ENCODE assay signal across 9 mouse cellular contexts in the genomic region with DNA sequence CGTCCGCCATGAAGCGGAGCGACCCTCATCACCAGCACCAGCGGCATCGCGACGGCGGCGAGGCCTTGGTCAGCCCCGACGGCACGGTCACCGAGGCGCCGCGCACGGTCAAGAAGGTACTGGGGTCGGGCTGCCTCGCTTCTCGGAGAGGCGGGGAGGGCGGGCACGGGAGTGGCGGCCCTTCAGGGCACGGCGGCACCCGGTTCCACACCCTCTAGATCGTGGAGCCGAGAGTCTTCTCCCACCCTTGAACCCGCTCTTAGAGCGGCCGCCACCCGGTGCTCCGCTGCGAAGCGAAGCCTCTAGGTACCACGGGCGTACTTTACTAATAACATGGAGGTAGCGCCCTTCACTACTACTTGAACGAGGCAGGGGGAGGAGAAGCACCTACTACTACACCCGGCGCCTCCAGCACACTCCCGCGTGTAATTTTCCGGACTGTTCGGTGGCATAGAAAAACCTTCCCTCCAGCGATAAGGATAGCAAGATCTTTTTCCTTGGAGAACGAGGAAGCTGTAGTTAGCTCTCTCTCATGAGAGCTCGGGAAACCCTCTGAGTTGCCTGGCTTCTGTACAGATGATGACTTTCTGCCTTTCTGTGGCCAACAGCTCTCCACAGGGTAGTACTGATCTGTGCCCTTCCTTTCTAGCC. TPM values are rescaled to one million over a fixed set of nuclear protein-coding genes. Genes with fewer than 3 reads are reported as not detected.
DNase-seq lines count a peak whose midpoint lies in the region; ATAC-seq and TF ChIP-seq lines count a peak whose summit lies in the region.
"Had no signal": no experiment of that assay in that cellular context is flagged by ENCODE, and none has a peak within 500 bp of the region (broad histone marks: within the 10 kb centered on the region; RNA-seq: fewer than 3 reads in every experiment).

No protein-coding gene starts in this region.

- no peaks in the 10 kb centered on the region for H3K36me3 ChIP-seq in embryonic facial prominence, embryonic 14.5 days (ENCODE audit: control insufficient read depth, insufficient read depth, low read length)
- H3K36me3 ChIP-seq in limb, embryonic 11.5 days (ENCODE audit: control insufficient read depth, insufficient read depth, low read length), result no peaks in the 10 kb centered on the region
- H3K36me3 ChIP-seq in midbrain, embryonic 11.5 days (ENCODE audit: control insufficient read depth, insufficient read depth, low read length), result no peaks in the 10 kb centered on the region
- H3K36me3 ChIP-seq in stomach, embryonic 16.5 days (ENCODE audit: control insufficient read depth, insufficient read depth, low read length), result no peaks in the 10 kb centered on the region

- peak overlapping the region; percentile 97 for H3K4me3 ChIP-seq in gastrocnemius, adult 2 months
- H3K4me3 ChIP-seq in embryonic facial prominence, embryonic 14.5 days (ENCODE audit: low read depth, low read length), result peak overlapping the region; percentile 88
- H3K4me3 ChIP-seq in limb, embryonic 11.5 days (ENCODE audit: low read depth, low read length), result peak overlapping the region; percentile 87
- peak overlapping the region; percentile 79 for H3K4me3 ChIP-seq in midbrain, embryonic 11.5 days (ENCODE audit: low read depth, low read length)
- peak overlapping the region; percentile 72 for H3K4me3 ChIP-seq in stomach, embryonic 16.5 days (replicated peaks; ENCODE audit: low read length)

- under 1% methylated on average over 26 of the region's 50 CpGs for WGBS in embryonic facial prominence, embryonic 14.5 days
- 0% methylated on average over 35 of the region's 50 CpGs for WGBS in limb, embryonic 11.5 days
- WGBS in midbrain, embryonic 11.5 days, result under 1% methylated on average over 44 of the region's 50 CpGs
- WGBS in stomach, embryonic 16.5 days, result under 1% methylated on average over 50 of the region's 50 CpGs

- peak overlapping the region; percentile 93 for H3K27ac ChIP-seq in gastrocnemius, adult 2 months
- peak overlapping the region; percentile 85 for H3K27ac ChIP-seq in embryonic facial prominence, embryonic 14.5 days (replicated peaks; ENCODE audit: low read depth, low read length)
- H3K27ac ChIP-seq in limb, embryonic 11.5 days (replicated peaks; ENCODE audit: low read depth, low read length), result peak overlapping the region; percentile 79
- H3K27ac ChIP-seq in midbrain, embryonic 11.5 days (ENCODE audit: low read depth, low read length), result peak overlapping the region; percentile 58
- peak overlapping the region; percentile 85 for H3K27ac ChIP-seq in stomach, embryonic 16.5 days (ENCODE audit: low read length)

- peak overlapping the region; percentile 83 for H3K9ac ChIP-seq in embryonic facial prominence, embryonic 14.5 days (ENCODE audit: low read depth, low read length)
- H3K9ac ChIP-seq in limb, embryonic 11.5 days (ENCODE audit: low read length), result peak overlapping the region; percentile 83
- peak overlapping the region; percentile 82 for H3K9ac ChIP-seq in midbrain, embryonic 11.5 days (ENCODE audit: low read length)
- H3K9ac ChIP-seq in stomach, embryonic 16.5 days (ENCODE audit: low read length), result peak overlapping the region; percentile 79

- no peaks in the 10 kb centered on the region for H3K9me3 ChIP-seq in embryonic facial prominence, embryonic 14.5 days (ENCODE audit: control insufficient read depth, low read length)
- no peaks in the 10 kb centered on the region for H3K9me3 ChIP-seq in limb, embryonic 11.5 days (ENCODE audit: control insufficient read depth, low read length)
- no peaks in the 10 kb centered on the region for H3K9me3 ChIP-seq in midbrain, embryonic 11.5 days (ENCODE audit: control insufficient read depth, low read length)
- H3K9me3 ChIP-seq in stomach, embryonic 16.5 days (replicated peaks; ENCODE audit: control insufficient read depth, low read length), result no peaks in the 10 kb centered on the region

- no peak for TF ChIP-seq CTCF in gastrocnemius, adult 2 months (IDR thresholded peaks at IDR 0.05)

- intact Hi-C loops in gastrocnemius, adult 2 months (cut with DNase I), result no loop called here
- intact Hi-C loops in gastrocnemius, postnatal 36 days (cut with DNase I), result no loop called here

- peaks cover 5% of the 10 kb centered on the region; the same call in 1 of the 2 replicates for H3K4me1 ChIP-seq in embryonic facial prominence, embryonic 14.5 days (ENCODE audit: control insufficient read depth, insufficient read depth, low read length)
- H3K4me1 ChIP-seq in limb, embryonic 11.5 days (ENCODE audit: control insufficient read depth, insufficient read depth, low read length), result no peaks in the 10 kb centered on the region
- peaks cover 4% of the 10 kb centered on the region for H3K4me1 ChIP-seq in midbrain, embryonic 11.5 days (ENCODE audit: control insufficient read depth, insufficient read depth, low read length)
- H3K4me1 ChIP-seq in stomach, embryonic 16.5 days (ENCODE audit: control insufficient read depth, insufficient read depth, low read length), result peaks cover 4% of the 10 kb centered on the region; the same call in 1 of the 2 replicates

- peak overlapping the region; percentile 54 for H3K4me2 ChIP-seq in embryonic facial prominence, embryonic 14.5 days (ENCODE audit: low read depth, low read length)
- H3K4me2 ChIP-seq in limb, embryonic 11.5 days (ENCODE audit: low read depth, severe bottlenecking), result peak overlapping the region; percentile 73
- H3K4me2 ChIP-seq in midbrain, embryonic 11.5 days, result peak overlapping the region; percentile 74
- H3K4me2 ChIP-seq in stomach, embryonic 16.5 days (ENCODE audit: low read depth, low read length), result peak overlapping the region; percentile 71

- no peak for DNase-seq in gastrocnemius, adult 2 months
- no peak for DNase-seq in gastrocnemius, postnatal 36 days
- DNase-seq in MEL-GATA-1-ER (ENCODE audit: extremely low read depth, low read depth), result peak; percentile 48
- DNase-seq in embryonic facial prominence, embryonic 14.5 days (ENCODE audit: low spot score), result peak; percentile 31
- peak; percentile 50 for DNase-seq in heart, postnatal 4 days
- DNase-seq in limb, embryonic 11.5 days (ENCODE audit: low spot score), result peak; percentile 67
- peak; percentile 95 for DNase-seq in midbrain, embryonic 11.5 days (ENCODE audit: low spot score, missing footprints)

- H3K27me3 ChIP-seq in embryonic facial prominence, embryonic 14.5 days (replicated peaks; ENCODE audit: control insufficient read depth, insufficient read depth, low read length), result no peaks in the 10 kb centered on the region
- H3K27me3 ChIP-seq in limb, embryonic 11.5 days (ENCODE audit: control insufficient read depth, insufficient read depth, low read length), result no peaks in the 10 kb centered on the region
- H3K27me3 ChIP-seq in midbrain, embryonic 11.5 days (ENCODE audit: control insufficient read depth, insufficient read depth, low read length), result no peaks in the 10 kb centered on the region; the same call in 1 of the 2 replicates
- no peaks in the 10 kb centered on the region for H3K27me3 ChIP-seq in stomach, embryonic 16.5 days (ENCODE audit: control insufficient read depth, insufficient read depth, low read length)

- no peak; the same call in 1 of the 2 replicates for ATAC-seq in embryonic facial prominence, embryonic 14.5 days (ENCODE audit: low read depth)
- ATAC-seq in limb, embryonic 11.5 days (ENCODE audit: insufficient number of reproducible peaks, low FRiP score, low TSS enrichment, low read depth), result peak; percentile 58
- peak; percentile 57; the same call in 1 of the 2 replicates for ATAC-seq in midbrain, embryonic 11.5 days (ENCODE audit: low FRiP score)
- ATAC-seq in stomach, embryonic 16.5 days (ENCODE audit: insufficient read depth, low FRiP score), result peak; percentile 29

RNA-seq across cellular contexts. Expression of a gene that starts 1.1 kb away (rescaled TPM):
- total RNA-seq in gastrocnemius, adult 2 months (2021), result 10 to 100 TPM; 14.7 to 20.3 TPM
- 10 to 100 TPM; 12.7 to 14.5 TPM for total RNA-seq in gastrocnemius, postnatal 36 days (2021)
- polyA plus RNA-seq in embryonic facial prominence, embryonic 14.5 days (2014; fragmentation: Nextera tagmentation; extraction: Ambion mirVana), result 12.6 and 14.0 TPM in 2 replicates
- total RNA-seq in heart, postnatal 4 days (2021), result 10 to 100 TPM; 13.8 to 17.1 TPM
- polyA plus RNA-seq in limb, embryonic 11.5 days (2014; fragmentation: Nextera tagmentation; extraction: Ambion mirVana), result 16.5 and 17.3 TPM in 2 replicates
- 11.3 and 11.8 TPM in 2 replicates for polyA plus RNA-seq in midbrain, embryonic 11.5 days (2014; fragmentation: Nextera tagmentation; extraction: Ambion mirVana)
- polyA plus RNA-seq in stomach, embryonic 16.5 days (2015; fragmentation: Nextera tagmentation; extraction: Ambion mirVana), result 45.8 and 48.0 TPM in 2 replicates

RNA-seq across cellular contexts. Expression of a gene that starts 33.6 kb away (rescaled TPM):
- total RNA-seq in gastrocnemius, adult 2 months (2021), result 1 to 10 TPM; 2.8 to 5.0 TPM
- 1 to 10 TPM; 4.4 to 4.5 TPM for total RNA-seq in gastrocnemius, postnatal 36 days (2021)
- 45.5 and 48.9 TPM in 2 replicates for polyA plus RNA-seq in embryonic facial prominence, embryonic 14.5 days (2014; fragmentation: Nextera tagmentation; extraction: Ambion mirVana)
- 10 to 100 TPM; 29.5 to 30.3 TPM for total RNA-seq in heart, postnatal 4 days (2021)
- 67.5 and 78.9 TPM in 2 replicates for polyA plus RNA-seq in limb, embryonic 11.5 days (2014; fragmentation: Nextera tagmentation; extraction: Ambion mirVana)
- 38.6 and 44.5 TPM in 2 replicates for polyA plus RNA-seq in midbrain, embryonic 11.5 days (2014; fragmentation: Nextera tagmentation; extraction: Ambion mirVana)
- polyA plus RNA-seq in stomach, embryonic 16.5 days (2015; fragmentation: Nextera tagmentation; extraction: Ambion mirVana), result 20.1 and 23.6 TPM in 2 replicates
- total RNA-seq: neutrophil, adult 5-6 weeks had no signal

Comparison
In these comparisons a context has a peak if more than half of its experiments do, and no peak if none do; other contexts are left out.
1. DNase-seq: peak in MEL-GATA-1-ER (single experiment), embryonic facial prominence, embryonic 14.5 days (single experiment), heart, postnatal 4 days (single experiment), limb, embryonic 11.5 days (single experiment) and midbrain, embryonic 11.5 days (single experiment); none in gastrocnemius, adult 2 months (single experiment) and gastrocnemius, postnatal 36 days (0 of 2).
2. Peak in every context shown above with its lines, with median percentiles within 50 percentile points of each other: H3K27ac ChIP-seq, H3K4me3 ChIP-seq, H3K4me2 ChIP-seq and H3K9ac ChIP-seq.